22 mouse cellular contexts compared by ENCODE assay signal in the genomic region with DNA sequence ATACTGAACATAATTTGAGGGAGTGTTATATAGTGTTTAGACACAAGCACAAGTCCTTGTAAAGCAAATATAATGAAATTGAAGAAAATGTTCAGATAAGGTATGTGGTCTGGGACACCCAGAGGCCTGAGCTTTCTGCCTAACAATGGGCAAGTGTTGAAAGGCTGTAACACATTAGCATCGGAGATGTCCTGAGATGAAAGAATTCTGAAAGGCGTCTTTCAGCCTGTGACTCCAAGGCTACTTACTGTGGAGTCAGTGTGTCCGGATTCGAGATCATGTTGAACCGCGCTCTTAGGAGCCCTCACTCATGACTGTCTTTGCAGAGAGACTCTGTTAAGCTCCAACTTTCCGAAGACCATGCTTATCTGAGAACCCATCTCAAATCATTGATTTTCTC.
A peak's percentile ranks its signal among the peaks of the same experiment; 100 is the strongest.
DNase-seq lines count a peak whose midpoint lies in the region; ATAC-seq and TF ChIP-seq lines count a peak whose summit lies in the region.
"Had no signal": no experiment of that assay in that cellular context is flagged by ENCODE, and none has a peak within 500 bp of the region (broad histone marks: within the 10 kb centered on the region; RNA-seq: fewer than 3 reads in every experiment).

No protein-coding gene starts in this region.

- H3K9me3 ChIP-seq in heart, embryonic 10.5 days, result no peaks in the 10 kb centered on the region
- no peaks in the 10 kb centered on the region for H3K9me3 ChIP-seq in midbrain, embryonic 10.5 days (replicated peaks)
- no peaks in the 10 kb centered on the region for H3K9me3 ChIP-seq in midbrain, embryonic 16.5 days (replicated peaks; ENCODE audit: control insufficient read depth, low read length, poor library complexity, severe bottlenecking)
- H3K9me3 ChIP-seq in forebrain, embryonic 15.5 days, result no peaks in the 10 kb centered on the region
- H3K9me3 ChIP-seq: forebrain, embryonic 12.5 days; limb, embryonic 13.5 days; liver, embryonic 13.5 days; lung, embryonic 15.5 days; midbrain, embryonic 13.5 days; neural tube, embryonic 13.5 days had no signal

- no peak overlapping the region for H3K4me3 ChIP-seq in heart, embryonic 10.5 days
- H3K4me3 ChIP-seq in kidney, adult 2 months (ENCODE audit: insufficient read depth, low read depth, low read length), result no peak overlapping the region
- H3K4me3 ChIP-seq in midbrain, embryonic 10.5 days, result no peak overlapping the region
- H3K4me3 ChIP-seq in midbrain, embryonic 16.5 days (ENCODE audit: low read depth, low read length), result no peak overlapping the region
- H3K4me3 ChIP-seq in forebrain, embryonic 15.5 days, result no peak overlapping the region
- H3K4me3 ChIP-seq: forebrain, embryonic 12.5 days; layer of hippocampus, adult 2 months; limb, embryonic 13.5 days; liver, embryonic 13.5 days; lung, embryonic 15.5 days; midbrain, embryonic 13.5 days; neural tube, embryonic 13.5 days had no signal

- no peak for DNase-seq in heart, embryonic 10.5 days (ENCODE audit: low spot score)
- no peak for DNase-seq in heart, postnatal 36 days
- no peak for DNase-seq in kidney, adult 2 months
- DNase-seq in kidney, adult 8-10 months, result no peak
- DNase-seq in midbrain, embryonic 10.5 days (ENCODE audit: low spot score), result no peak
- DNase-seq in heart, postnatal 10 days, result peak; percentile 25 to 35
- DNase-seq: adrenal gland, adult 8-10 months; cerebellum, postnatal 10 days; gastrocnemius, postnatal 10 days; layer of hippocampus, postnatal 36 days; liver, embryonic 13.5 days; right cerebral cortex, adult 18-20 months; spleen, adult 18-20 months; thymus, postnatal 25 days had no signal

- H3K36me3 ChIP-seq in heart, embryonic 10.5 days, result no peaks in the 10 kb centered on the region
- H3K36me3 ChIP-seq in kidney, adult 2 months (ENCODE audit: control insufficient read depth, insufficient read depth, low read length), result no peaks in the 10 kb centered on the region
- no peaks in the 10 kb centered on the region for H3K36me3 ChIP-seq in midbrain, embryonic 10.5 days
- H3K36me3 ChIP-seq in midbrain, embryonic 16.5 days (ENCODE audit: control insufficient read depth, insufficient read depth, low read length), result no peaks in the 10 kb centered on the region
- H3K36me3 ChIP-seq in forebrain, embryonic 15.5 days, result no peaks in the 10 kb centered on the region
- H3K36me3 ChIP-seq: forebrain, embryonic 12.5 days; limb, embryonic 13.5 days; liver, embryonic 13.5 days; lung, embryonic 15.5 days; midbrain, embryonic 13.5 days; neural tube, embryonic 13.5 days had no signal

- H3K4me2 ChIP-seq in midbrain, embryonic 16.5 days (ENCODE audit: low read length), result no peak overlapping the region
- no peak overlapping the region for H3K4me2 ChIP-seq in forebrain, embryonic 15.5 days (replicated peaks)
- H3K4me2 ChIP-seq: forebrain, embryonic 12.5 days; limb, embryonic 13.5 days; liver, embryonic 13.5 days; lung, embryonic 15.5 days; midbrain, embryonic 13.5 days; neural tube, embryonic 13.5 days had no signal

- intact Hi-C loops in heart, postnatal 36 days (cut with DNase I), result no loop called here
- intact Hi-C loops in heart, postnatal 10 days (cut with DNase I), result loop anchor here (2.0 to 5.0 kb wide), 2 partner anchors 36 to 84 kb away; no protein-coding TSS in a partner anchor

- no peaks in the 10 kb centered on the region for H3K27me3 ChIP-seq in heart, embryonic 10.5 days (ENCODE audit: insufficient read depth, poor library complexity, severe bottlenecking)
- no peaks in the 10 kb centered on the region for H3K27me3 ChIP-seq in kidney, adult 2 months (replicated peaks; ENCODE audit: control insufficient read depth, insufficient read depth, low read length)
- H3K27me3 ChIP-seq in midbrain, embryonic 10.5 days (ENCODE audit: low read depth, poor library complexity, severe bottlenecking), result no peaks in the 10 kb centered on the region
- H3K27me3 ChIP-seq in midbrain, embryonic 16.5 days (ENCODE audit: control insufficient read depth, insufficient read depth, low read depth, low read length), result no peaks in the 10 kb centered on the region
- H3K27me3 ChIP-seq in forebrain, embryonic 15.5 days, result no peaks in the 10 kb centered on the region
- H3K27me3 ChIP-seq: forebrain, embryonic 12.5 days; limb, embryonic 13.5 days; liver, embryonic 13.5 days; lung, embryonic 15.5 days; midbrain, embryonic 13.5 days; neural tube, embryonic 13.5 days had no signal

- no peak overlapping the region for H3K9ac ChIP-seq in midbrain, embryonic 16.5 days (ENCODE audit: low read depth, low read length)
- no peak overlapping the region for H3K9ac ChIP-seq in forebrain, embryonic 15.5 days (replicated peaks)
- H3K9ac ChIP-seq: forebrain, embryonic 12.5 days; limb, embryonic 13.5 days; liver, embryonic 13.5 days; lung, embryonic 15.5 days; midbrain, embryonic 13.5 days; neural tube, embryonic 13.5 days had no signal

- TF ChIP-seq CTCF in kidney, adult 2 months (conservative IDR thresholded peaks at IDR 0.05; ENCODE audit: insufficient read depth, insufficient read length, low read depth, low read length), result no peak

- H3K27ac ChIP-seq in heart, embryonic 10.5 days, result peak overlapping the region; percentile 87
- H3K27ac ChIP-seq in kidney, adult 2 months (ENCODE audit: insufficient read depth, low read depth, low read length), result peak overlapping the region; percentile 33; the same call in 1 of the 2 replicates
- peak overlapping the region; percentile 13; the same call in 1 of the 2 replicates for H3K27ac ChIP-seq in midbrain, embryonic 10.5 days (replicated peaks)
- H3K27ac ChIP-seq in midbrain, embryonic 16.5 days (ENCODE audit: low read length), result no peak overlapping the region
- no peak overlapping the region for H3K27ac ChIP-seq in forebrain, embryonic 15.5 days (replicated peaks)
- H3K27ac ChIP-seq: forebrain, embryonic 12.5 days; layer of hippocampus, adult 2 months; limb, embryonic 13.5 days; liver, embryonic 13.5 days; midbrain, embryonic 13.5 days; neural tube, embryonic 13.5 days had no signal

- peaks cover 58% of the 10 kb centered on the region for H3K4me1 ChIP-seq in heart, embryonic 10.5 days
- H3K4me1 ChIP-seq in kidney, adult 2 months (ENCODE audit: control insufficient read depth, insufficient read depth, low read length), result peaks cover 32% of the 10 kb centered on the region
- H3K4me1 ChIP-seq in midbrain, embryonic 10.5 days, result peaks cover 21% of the 10 kb centered on the region
- H3K4me1 ChIP-seq in midbrain, embryonic 16.5 days (ENCODE audit: control insufficient read depth, insufficient read depth, low read length), result peaks cover 4% of the 10 kb centered on the region; the same call in 1 of the 2 replicates
- 0 out of 2 replicates have a peak, but pooled peaks cover 2% of the 10 kb centered on the region for H3K4me1 ChIP-seq in forebrain, embryonic 15.5 days
- H3K4me1 ChIP-seq: liver, embryonic 13.5 days; neural tube, embryonic 13.5 days had no signal

- TF ChIP-seq POLR2A in kidney, adult 2 months (IDR thresholded peaks at IDR 0.05; ENCODE audit: low read depth, low read length), result no peak

- ATAC-seq in midbrain, embryonic 16.5 days, result no peak
- no peak for ATAC-seq in forebrain, embryonic 15.5 days (replicated peaks)
- ATAC-seq: midbrain, embryonic 13.5 days had no signal

- 19% methylated on average over 7 of the region's 7 CpGs for WGBS in heart, embryonic 10.5 days
- 81% methylated on average over 7 of the region's 7 CpGs for WGBS in kidney, adult 2 months
- WGBS in midbrain, embryonic 10.5 days, result 69% methylated on average over 7 of the region's 7 CpGs
- WGBS in midbrain, embryonic 16.5 days, result 47% methylated on average over 7 of the region's 7 CpGs
- 77% methylated on average over 7 of the region's 7 CpGs for WGBS in forebrain, embryonic 15.5 days

Comparison
In these comparisons a context has a peak if more than half of its experiments do, and no peak if none do; other contexts are left out.
1. DNase-seq: peak in heart, postnatal 10 days (2 of 2); none in heart, embryonic 10.5 days (single experiment), heart, postnatal 36 days (0 of 2), kidney, adult 2 months (single experiment), kidney, adult 8-10 months (0 of 2) and midbrain, embryonic 10.5 days (single experiment).
2. H3K27ac ChIP-seq: peak in heart, embryonic 10.5 days (single experiment), kidney, adult 2 months (single experiment) and midbrain, embryonic 10.5 days (single experiment); none in midbrain, embryonic 16.5 days (single experiment) and forebrain, embryonic 15.5 days (single experiment).